Mouse (Mus musculus): ENCODE data around the gene Hebp1.
A peak's percentile ranks its signal among the peaks of the same experiment; 100 is the strongest.

Gene Hebp1

DNA sequence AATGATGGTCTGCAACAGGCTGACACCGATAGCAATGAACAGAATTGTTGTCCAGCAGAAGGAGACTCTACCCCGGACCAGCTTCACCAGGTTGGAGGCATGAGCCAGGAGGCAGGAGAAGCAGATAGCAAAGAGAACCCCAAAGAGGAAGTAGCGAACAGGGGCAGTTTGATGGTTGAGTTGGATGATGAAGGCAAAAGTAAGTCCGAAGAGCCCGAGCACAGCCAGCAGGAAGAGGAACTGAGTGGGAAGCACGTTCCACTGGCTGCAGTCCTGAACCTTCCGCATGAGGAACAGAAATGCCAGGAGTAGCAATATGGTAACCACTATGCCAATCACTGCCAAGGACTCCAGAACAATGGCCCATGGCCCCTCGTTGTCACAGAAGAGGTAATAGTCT, 81.3 kb downstream of the Hebp1 start:
- no peak for ATAC-seq (ENCODE audit: low TSS enrichment)

DNA sequence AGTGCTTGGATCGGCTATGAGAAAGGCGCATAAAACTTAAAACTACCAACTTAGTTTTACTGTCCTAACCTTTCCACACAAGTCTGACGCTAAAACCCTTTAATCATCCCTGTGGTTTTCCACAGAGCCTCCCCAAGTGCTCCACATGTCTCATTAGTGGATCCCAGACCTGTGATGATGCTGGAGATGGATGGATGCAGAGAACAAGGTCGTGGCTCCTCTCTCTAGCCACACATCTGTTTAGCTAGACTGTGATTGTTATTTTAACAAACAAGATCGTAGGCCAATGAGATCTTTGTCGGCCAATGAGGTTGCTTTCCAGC, 84.7 kb downstream of the Hebp1 start:
- no peak for ATAC-seq (ENCODE audit: low TSS enrichment)

- no peak for ATAC-seq (ENCODE audit: low TSS enrichment)
Observed at GRCm38 (mm10) chr6:135112411-135113113, 85.3 kb downstream of the Hebp1 start.

DNA sequence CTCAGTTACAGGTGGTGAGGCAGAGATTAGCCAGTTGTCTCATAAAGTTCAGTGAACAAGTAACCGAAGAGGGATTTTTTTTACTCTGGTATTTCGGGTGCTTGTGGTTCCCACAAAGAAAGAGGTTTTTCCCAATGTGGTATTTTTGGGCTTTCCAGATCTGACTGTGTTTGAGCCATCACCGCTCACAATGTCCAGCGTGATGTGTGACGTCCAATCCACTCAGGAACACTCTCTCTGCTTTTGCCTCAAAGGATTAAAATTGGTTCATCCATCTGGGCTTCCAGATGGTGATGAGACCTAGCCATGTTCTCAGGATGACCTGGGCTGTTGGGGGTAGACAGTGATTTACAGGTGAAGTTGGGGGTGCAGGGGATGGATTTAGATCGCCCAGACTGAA, 90.8 kb downstream of the Hebp1 start:
- ATAC-seq (ENCODE audit: low TSS enrichment), result peak; percentile 83

DNA sequence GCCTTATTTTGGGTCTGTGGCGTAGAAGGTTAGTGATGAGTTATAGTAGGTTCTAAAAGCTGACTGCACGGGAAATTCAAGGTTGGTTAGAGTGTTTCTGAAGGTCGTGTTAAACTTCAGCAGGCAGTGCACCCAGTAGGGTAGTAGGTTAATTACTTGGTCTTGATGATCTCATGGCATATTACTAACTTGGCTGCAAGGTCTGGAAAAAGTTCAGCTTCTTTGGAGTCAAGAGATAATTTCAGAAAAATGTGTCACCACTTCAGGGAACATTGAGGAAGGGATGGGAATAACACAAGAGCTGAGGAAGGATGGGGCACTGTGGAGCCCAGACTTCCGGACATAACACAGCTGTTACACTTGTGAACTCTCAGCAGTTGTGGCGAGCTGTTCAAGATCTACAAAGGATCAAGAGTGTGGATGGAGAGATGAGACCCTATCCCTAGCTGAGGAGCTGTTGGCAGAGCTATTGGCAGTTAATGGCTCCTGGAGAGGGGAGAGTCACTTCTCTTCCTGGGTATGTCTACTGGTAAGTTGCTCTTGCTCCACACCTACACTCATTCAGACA, 95.0 kb downstream of the Hebp1 start:
- ATAC-seq (ENCODE audit: low TSS enrichment), result no peak

DNA sequence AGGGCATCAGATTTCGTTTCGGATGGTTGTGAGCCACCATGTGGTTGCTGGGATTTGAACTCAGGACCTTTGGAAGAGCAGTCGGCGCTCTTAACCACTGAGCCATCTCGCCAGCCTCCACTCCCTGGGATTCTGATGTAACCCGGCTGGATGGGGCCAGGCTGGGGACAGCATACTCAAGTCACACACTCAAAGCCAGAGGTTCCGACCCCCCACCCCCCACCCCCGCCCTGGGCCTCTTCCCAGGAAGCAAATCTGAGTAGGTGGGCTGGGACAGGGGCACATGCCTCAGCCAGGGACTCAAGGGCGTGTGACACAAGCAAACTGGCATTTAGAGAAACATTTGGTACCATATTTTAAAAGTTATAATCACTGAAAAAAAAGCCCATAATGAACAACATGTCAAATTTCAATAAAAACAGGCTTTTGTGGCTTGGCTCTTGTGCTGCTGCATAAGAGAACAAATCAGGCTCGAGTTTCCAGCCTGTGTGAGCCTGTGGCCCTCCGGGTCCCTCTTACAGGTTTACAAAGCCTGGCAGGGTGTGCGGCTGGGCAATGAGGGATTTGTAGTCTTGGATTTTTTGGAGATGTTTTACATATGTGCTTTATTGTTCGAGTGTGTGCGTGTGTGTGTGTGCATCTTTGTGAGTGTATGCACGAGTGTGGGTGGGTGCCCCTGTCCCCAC, 96.9 kb downstream of the Hebp1 start:
- ATAC-seq (ENCODE audit: low TSS enrichment), result no peak

DNA sequence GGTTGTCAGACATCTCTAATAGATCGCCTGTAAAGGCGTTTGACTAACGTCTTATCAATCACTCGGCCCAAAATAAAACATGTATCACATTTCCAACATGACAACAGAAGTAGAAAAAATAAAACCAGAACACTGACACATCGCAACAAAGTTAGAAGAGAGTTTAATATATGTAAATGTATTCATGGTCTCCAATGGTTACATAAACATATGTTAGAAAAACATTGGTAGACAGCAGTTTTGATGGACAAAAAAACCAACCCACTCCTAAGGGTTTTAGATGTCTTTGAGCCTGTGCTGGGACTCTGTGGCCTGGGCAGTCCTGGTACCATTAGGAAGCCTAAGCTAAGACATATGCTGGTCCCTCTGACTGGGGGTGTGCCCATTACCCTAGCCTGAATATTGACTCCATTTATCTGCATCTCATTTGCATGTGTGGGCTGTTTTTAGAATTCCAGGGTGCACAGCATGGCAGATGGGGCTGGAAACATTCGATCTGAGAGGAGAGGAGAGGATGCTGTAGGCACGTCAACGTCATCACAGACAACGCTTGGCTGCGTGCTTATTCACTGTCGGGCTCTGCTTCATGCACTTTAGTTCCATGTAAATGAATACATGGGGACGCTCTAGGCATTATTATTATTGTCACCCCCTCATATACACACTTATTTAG, 104.9 kb downstream of the Hebp1 start:
- ATAC-seq (ENCODE audit: low TSS enrichment), result peak; percentile 88

- ATAC-seq (ENCODE audit: low TSS enrichment), result no peak
Observed at GRCm38 (mm10) chr6:135090661-135091060, 107.2 kb downstream of the Hebp1 start.

DNA sequence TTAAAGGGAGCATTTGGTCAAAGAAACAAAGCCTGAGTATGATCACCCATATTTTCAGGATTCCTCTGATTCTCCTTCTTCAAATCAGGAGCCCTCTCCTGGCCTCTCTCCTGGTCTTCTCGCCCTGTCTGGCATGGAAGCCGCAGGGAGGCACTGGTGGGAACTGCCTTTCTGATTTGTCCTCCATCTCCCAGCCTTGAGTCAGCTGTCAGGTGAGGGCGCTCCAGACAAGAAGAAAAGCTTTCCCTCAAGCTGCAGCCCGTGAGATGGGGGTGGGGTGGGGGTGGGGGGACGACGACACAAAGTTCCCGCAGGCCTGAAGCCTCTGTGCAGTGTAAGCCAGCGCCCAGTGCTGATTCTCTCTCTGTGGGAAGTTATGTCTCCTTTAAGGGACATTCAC, 108.0 kb downstream of the Hebp1 start:
- peak; percentile 39; the same call in 1 of the 2 replicates for ATAC-seq (ENCODE audit: low TSS enrichment)

DNA sequence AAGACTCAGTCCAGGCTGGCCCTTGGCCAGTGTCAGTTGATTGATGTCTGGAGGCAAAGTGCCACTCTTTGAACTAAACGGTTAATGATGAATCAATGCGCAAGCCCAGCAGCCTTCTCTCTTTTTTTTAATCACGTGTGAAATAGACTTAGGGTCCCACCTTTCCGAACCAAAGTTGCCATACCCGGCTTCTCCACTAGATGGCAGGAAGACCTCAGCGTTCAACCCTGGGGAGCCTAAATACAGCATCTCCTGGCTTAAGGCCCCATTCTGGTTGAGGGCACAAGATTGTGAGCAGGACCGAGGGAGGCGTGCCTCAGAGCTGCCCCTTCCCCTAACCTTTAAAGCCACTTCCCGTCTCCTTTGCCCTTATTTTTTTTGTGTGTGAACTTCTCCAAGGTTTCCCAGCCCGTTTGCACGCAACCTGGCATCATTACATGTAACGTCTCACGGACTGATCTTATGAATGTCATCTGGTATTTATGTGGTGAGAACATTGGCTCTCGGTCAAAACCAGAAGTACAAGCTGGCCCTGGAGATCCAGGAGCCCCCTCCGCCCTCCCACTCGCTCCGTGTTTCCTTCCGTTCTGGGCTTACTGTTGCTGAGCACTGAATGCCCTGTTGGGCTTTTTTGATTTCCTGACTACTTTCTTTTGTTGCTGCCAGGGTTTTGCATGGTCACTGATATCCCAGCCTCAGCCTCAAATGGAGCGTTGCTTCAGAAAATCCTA, 109.9 kb downstream of the Hebp1 start:
- peak; percentile 71 for ATAC-seq (ENCODE audit: low TSS enrichment)
